Mouse (Mus musculus): ENCODE measurements at regions not wholly inside any gene's neighbourhood (a gene's known extent, or its start where the extent isn't known, plus 50 kb on each side); places are given as distances from the start of the nearest gene placed in this dataset.

GRCm38 (mm10) chr17:87523643-87524042 lies 76.9 kb upstream of the Calm2 start:
- TF ChIP-seq POLR2A (IDR thresholded peaks at IDR 0.05; ENCODE audit: borderline replicate concordance, control insufficient read depth, low read depth, low read length) (no peak), CTCF (IDR thresholded peaks at IDR 0.05; ENCODE audit: control insufficient read depth, insufficient read depth, low read length) (no peak)
